Mouse (Mus musculus) hindbrain, embryonic 15.5 days (tissue): Measurements from ENCODE around the gene Wscd2. TPM values are rescaled to one million over a fixed set of nuclear protein-coding genes. Genes with fewer than 3 reads are reported as not detected.

Source experiments
- ATAC-seq: fragments of 200-750 bp; cut with Nextera tagmentation; 2 replicates; pipeline ENCODE4 v1.8.0; 2017; ENCODE audit warnings: low read depth, moderate number of reproducible peaks, moderate TSS enrichment; ENCODE audit not compliant: low FRiP score
- H3K27ac ChIP-seq: fragments of 300-500 bp; sonication (generic); replicated peaks from 2 replicates; pipeline ENCODE4 v1.5.1; 2015; ENCODE audit warnings: mild to moderate bottlenecking, inconsistent platforms
- H3K27me3 ChIP-seq: fragments of 300-500 bp; sonication (generic); 2 replicates; pipeline ENCODE4 v1.6.1; 2015; ENCODE audit warnings: control low read depth, inconsistent platforms
- H3K36me3 ChIP-seq: fragments of 300-500 bp; sonication (generic); 2 replicates; pipeline ENCODE4 v1.6.1; 2015; ENCODE audit warnings: control low read depth, inconsistent platforms
- H3K4me1 ChIP-seq: fragments of 300-500 bp; sonication (generic); replicated peaks from 2 replicates; pipeline ENCODE4 v1.6.1; 2015; ENCODE audit warnings: control low read depth, inconsistent platforms
- H3K4me2 ChIP-seq: fragments of 300-500 bp; sonication (generic); 2 replicates; pipeline ENCODE4 v1.6.1; 2015; ENCODE audit warnings: moderate library complexity, mild to moderate bottlenecking, inconsistent platforms
- H3K4me3 ChIP-seq: fragments of 300-500 bp; sonication (generic); 2 replicates; pipeline ENCODE4 v1.5.1; 2015; ENCODE audit warnings: mild to moderate bottlenecking, inconsistent platforms
- H3K9ac ChIP-seq: fragments of 300-500 bp; sonication (generic); 2 replicates; pipeline ENCODE4 v1.6.1; 2015; ENCODE audit warnings: inconsistent platforms
- H3K9me3 ChIP-seq: fragments of 300-500 bp; sonication (generic); 2 replicates; pipeline ENCODE4 v1.6.1; 2016; ENCODE audit warnings: control low read depth, inconsistent platforms
- WGBS: fragments of 180-500 bp; shearing (Covaris S2); methylation state at CpG from one replicate; pipeline ENCODE4 v1.1.7; 2015; 5-methylcytosine and 5-hydroxymethylcytosine counted together
- polyA plus RNA-seq: library from polyadenylated mRNA; unstranded; fragments of >200 nt; fragmentation: Nextera tagmentation; extraction: Ambion mirVana; gene quantifications from 2 replicates; pipeline ENCODE4 v1.2.1, GENCODE M21; 2015

Gene Wscd2
- polyA plus RNA-seq, 1 experiment from 2014 or later = 13.8 TPM

DNA sequence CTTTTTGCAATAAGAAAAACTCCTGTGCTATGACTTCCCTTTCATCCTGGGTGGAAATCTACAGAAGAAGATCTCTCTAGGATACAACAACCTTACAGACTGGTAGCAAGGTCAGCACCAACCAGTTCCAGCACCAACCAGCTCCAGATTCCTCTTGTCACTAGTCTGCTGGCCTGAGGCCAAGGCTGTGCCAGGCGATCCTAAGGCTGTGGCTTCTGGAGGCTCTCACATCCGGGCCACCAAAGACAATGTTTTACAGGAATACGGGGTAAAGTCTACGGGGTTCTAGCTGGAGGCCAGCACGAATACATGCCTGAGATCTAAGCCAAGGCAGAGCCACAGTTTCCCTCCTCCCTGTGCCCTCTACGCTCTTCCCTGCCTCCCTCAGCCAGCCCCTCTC is 25.4 kb upstream of the Wscd2 start:
- no peak for ATAC-seq
- peaks cover 50% of the 10 kb centered on the region for H3K4me1 ChIP-seq
- WGBS = 74% methylated on average over 6 of the region's 6 CpGs
- no peaks in the 10 kb centered on the region for H3K9me3 ChIP-seq
- H3K27me3 ChIP-seq = no peaks in the 10 kb centered on the region
- no peak overlapping the region for H3K4me3 ChIP-seq
- H3K9ac ChIP-seq = no peak overlapping the region
- no peaks in the 10 kb centered on the region for H3K36me3 ChIP-seq
- H3K4me2 ChIP-seq = no peak overlapping the region
- no peak overlapping the region for H3K27ac ChIP-seq

DNA sequence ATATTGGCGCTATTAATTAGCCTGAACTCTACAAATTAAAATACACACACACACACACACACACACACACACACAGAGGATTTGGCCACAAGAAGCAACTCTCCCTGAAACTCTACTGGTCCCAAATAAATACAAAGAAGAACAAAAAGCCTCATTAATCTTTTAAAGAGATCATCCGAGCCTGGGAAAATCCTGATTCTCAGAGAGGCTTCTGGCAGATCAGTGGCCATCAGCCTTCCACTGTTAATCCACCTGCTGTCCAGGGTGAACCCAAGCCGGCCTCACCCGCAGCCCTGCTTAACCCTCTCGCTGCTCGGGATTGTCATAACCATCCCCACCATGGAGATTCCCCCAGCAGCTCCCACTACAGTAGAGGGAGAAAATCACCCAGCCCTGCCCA is 23.6 kb upstream of the Wscd2 start:
- WGBS = 47% methylated on average over 6 of the region's 6 CpGs
- no peak overlapping the region for H3K27ac ChIP-seq
- H3K9me3 ChIP-seq = no peaks in the 10 kb centered on the region
- no peak overlapping the region for H3K4me2 ChIP-seq
- H3K4me3 ChIP-seq = no peak overlapping the region
- H3K36me3 ChIP-seq = no peaks in the 10 kb centered on the region
- no peaks in the 10 kb centered on the region for H3K27me3 ChIP-seq
- H3K4me1 ChIP-seq = peaks cover 38% of the 10 kb centered on the region
- no peak overlapping the region for H3K9ac ChIP-seq
- ATAC-seq = no peak

DNA sequence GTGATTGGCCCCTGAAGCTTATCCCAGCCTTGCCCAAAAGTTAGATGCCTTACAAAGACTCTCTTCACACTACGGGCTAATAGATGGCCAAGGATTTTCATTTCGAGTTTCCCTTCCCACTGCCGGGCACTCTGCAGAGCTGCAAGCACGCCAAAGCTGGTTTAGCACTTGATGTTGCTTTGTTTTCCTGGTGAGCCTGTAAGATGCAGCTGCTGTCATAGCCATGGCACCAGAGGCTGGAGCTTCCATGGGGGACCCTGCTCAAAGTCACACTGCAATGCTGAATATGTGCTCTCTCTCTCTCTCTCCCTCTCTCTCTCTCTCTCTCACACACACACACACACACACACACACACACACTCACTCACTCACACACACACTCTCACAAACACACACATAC is 23.1 kb upstream of the Wscd2 start:
- Histone ChIP-seq H3K4me3 (no peak overlapping the region), H3K4me2 (no peak overlapping the region), H3K36me3 (no peaks in the 10 kb centered on the region), H3K9me3 (no peaks in the 10 kb centered on the region), H3K27ac (no peak overlapping the region), H3K4me1 (peaks cover 32% of the 10 kb centered on the region), H3K9ac (no peak overlapping the region), H3K27me3 (no peaks in the 10 kb centered on the region)
- 26% methylated on average over 4 of the region's 4 CpGs for WGBS
- no peak for ATAC-seq

DNA sequence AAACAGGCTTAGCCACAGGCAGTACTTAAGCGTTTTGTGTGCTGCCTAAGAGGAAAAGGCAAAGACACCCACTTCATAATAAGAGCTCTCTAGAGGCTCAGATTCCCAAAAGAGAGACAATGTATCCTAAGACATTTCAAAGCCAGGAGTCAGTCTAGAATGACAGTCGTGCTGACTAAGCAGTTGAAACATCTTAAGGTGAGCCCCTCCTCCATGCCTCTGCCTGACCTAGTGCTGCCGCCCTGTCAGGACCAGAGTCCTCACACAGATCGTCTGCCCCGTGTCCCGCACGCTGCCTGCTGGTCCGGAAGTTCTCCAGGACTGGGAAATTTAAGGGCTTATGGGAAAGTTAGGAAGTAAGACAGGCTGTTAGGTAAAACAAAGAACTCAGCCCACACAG is 22.4 kb upstream of the Wscd2 start:
- Histone ChIP-seq H3K27ac (no peak overlapping the region), H3K9ac (no peak overlapping the region), H3K27me3 (no peaks in the 10 kb centered on the region), H3K4me2 (no peak overlapping the region), H3K9me3 (no peaks in the 10 kb centered on the region), H3K4me1 (peaks cover 26% of the 10 kb centered on the region), H3K36me3 (no peaks in the 10 kb centered on the region), H3K4me3 (no peak overlapping the region)
- no peak for ATAC-seq
- 2% methylated on average over 8 of the region's 8 CpGs for WGBS

DNA sequence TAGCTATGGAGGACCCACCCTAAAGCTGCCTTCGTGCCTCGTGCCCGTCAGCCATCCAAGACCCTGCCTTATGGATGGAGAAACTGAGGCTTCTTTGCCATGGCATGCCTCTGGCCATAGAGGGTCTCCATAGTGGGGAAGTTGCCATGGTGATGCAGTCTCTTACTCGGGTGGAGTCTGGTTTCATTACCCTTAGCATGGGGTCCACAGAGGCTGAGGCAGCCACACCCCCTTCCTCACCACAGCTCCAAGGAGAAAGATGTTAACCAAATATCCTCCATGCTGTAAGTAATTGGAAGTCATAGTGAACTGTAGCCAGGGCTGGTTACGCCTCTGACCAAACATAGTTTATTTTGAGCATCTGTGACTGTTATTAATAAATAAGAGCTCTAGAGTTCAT is 21.5 kb upstream of the Wscd2 start:
- H3K36me3 ChIP-seq = no peaks in the 10 kb centered on the region
- no peak overlapping the region for H3K27ac ChIP-seq
- 66% methylated on average over 5 of the region's 5 CpGs for WGBS
- H3K27me3 ChIP-seq = no peaks in the 10 kb centered on the region
- peaks cover 26% of the 10 kb centered on the region for H3K4me1 ChIP-seq
- no peak overlapping the region for H3K4me3 ChIP-seq
- no peak for ATAC-seq
- H3K9me3 ChIP-seq = no peaks in the 10 kb centered on the region
- H3K4me2 ChIP-seq = no peak overlapping the region
- no peak overlapping the region for H3K9ac ChIP-seq

DNA sequence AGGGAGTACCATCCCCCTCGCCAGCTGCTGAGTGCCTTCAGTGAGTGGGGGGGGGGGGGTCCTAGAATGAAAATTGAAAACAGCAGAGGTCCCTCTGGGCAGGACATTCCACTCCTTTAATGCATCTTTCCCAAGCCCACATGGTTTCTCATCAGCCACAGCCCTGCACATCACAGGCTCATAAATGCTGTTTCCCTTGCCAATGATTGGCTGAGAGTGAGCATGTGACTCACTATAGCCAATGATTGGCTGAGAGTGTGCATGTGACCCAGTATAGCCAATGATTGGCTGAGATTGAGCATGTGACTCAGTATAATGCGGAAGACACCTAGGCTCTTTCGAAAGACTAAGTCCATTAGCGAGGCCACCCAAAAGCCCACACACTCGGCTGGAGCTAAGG is 20.9 kb upstream of the Wscd2 start:
- Histone ChIP-seq H3K4me2 (no peak overlapping the region), H3K4me1 (peaks cover 26% of the 10 kb centered on the region), H3K4me3 (no peak overlapping the region), H3K36me3 (no peaks in the 10 kb centered on the region), H3K9me3 (no peaks in the 10 kb centered on the region), H3K27me3 (no peaks in the 10 kb centered on the region), H3K9ac (no peak overlapping the region), H3K27ac (no peak overlapping the region)
- WGBS = 92% methylated on average over 5 of the region's 5 CpGs
- ATAC-seq = no peak

DNA sequence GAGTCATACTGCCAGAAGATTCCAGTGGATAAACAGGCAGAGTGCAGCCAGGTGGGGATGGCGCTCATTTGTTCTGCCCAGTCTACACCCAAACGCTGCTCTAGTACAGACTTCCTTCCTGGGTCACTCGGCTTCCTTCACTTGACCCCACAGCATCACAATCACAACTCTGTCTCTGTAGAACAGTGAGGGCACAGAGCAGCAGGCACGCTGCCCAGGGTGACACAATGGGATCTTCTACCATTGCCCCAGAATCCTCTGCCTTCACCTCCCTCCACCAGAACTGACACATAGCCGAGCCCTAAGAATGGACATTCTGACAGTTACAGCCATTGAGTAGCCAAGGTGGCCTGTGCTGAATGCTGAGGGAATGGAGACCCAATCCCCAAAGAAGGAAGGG is 20.3 kb upstream of the Wscd2 start:
- H3K27me3 ChIP-seq = no peaks in the 10 kb centered on the region
- no peaks in the 10 kb centered on the region for H3K36me3 ChIP-seq
- H3K4me1 ChIP-seq = peaks cover 26% of the 10 kb centered on the region
- no peak overlapping the region for H3K27ac ChIP-seq
- 85% methylated on average over 5 of the region's 5 CpGs for WGBS
- H3K9ac ChIP-seq = no peak overlapping the region
- ATAC-seq = no peak; the same call in 1 of the 2 replicates
- no peak overlapping the region for H3K4me2 ChIP-seq
- no peak overlapping the region for H3K4me3 ChIP-seq
- H3K9me3 ChIP-seq = no peaks in the 10 kb centered on the region

DNA sequence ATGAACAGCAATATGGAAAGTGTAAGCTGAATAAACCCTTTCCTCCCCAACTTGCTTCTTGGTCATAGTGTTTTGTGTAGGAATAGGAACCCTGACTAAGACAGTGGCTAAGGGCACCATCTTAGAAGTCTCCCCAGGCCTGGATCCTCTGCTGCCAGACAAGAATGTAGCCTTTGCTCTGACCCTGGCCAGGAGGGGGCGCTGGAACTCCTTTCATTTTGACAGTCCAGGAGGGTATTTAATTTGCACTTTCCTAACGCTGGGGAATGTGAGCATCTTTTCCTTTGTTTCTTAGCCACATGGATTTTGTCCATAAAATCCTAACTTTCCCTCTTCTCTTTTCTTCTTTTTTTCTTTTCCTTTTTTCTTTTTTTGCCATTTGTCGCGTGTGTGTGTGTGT is 18.7 kb upstream of the Wscd2 start:
- Histone ChIP-seq H3K36me3 (no peaks in the 10 kb centered on the region), H3K9ac (no peak overlapping the region), H3K9me3 (no peaks in the 10 kb centered on the region), H3K4me3 (no peak overlapping the region), H3K4me2 (no peak overlapping the region), H3K4me1 (peaks cover 26% of the 10 kb centered on the region), H3K27me3 (no peaks in the 10 kb centered on the region), H3K27ac (no peak overlapping the region)
- WGBS = 50% methylated on average over 4 of the region's 4 CpGs
- no peak for ATAC-seq

DNA sequence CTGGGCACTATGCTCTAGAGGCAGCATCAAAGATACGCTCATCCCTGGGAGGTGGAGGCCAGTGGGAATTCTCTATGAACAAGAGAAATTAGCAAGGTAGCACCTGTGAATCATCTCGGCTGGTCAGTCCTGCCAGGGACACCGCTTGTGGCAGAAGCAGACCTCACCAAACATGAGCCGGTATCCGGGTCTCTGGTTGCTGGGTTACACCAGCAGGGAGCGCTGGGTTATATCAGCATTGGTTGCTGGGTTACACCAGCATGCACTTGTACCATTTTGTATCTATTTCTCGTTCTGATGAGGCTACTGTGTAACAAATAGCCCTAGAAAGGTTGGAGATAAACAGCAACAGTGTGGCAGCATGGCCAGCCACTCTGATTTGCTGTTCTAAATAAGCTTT is 17.8 kb upstream of the Wscd2 start:
- ATAC-seq = no peak
- H3K36me3 ChIP-seq = no peaks in the 10 kb centered on the region
- no peak overlapping the region for H3K9ac ChIP-seq
- H3K4me1 ChIP-seq = peaks cover 17% of the 10 kb centered on the region
- H3K9me3 ChIP-seq = no peaks in the 10 kb centered on the region
- WGBS = 50% methylated on average over 7 of the region's 7 CpGs
- no peak overlapping the region for H3K4me2 ChIP-seq
- H3K4me3 ChIP-seq = no peak overlapping the region
- H3K27ac ChIP-seq = no peak overlapping the region
- H3K27me3 ChIP-seq = no peaks in the 10 kb centered on the region

DNA sequence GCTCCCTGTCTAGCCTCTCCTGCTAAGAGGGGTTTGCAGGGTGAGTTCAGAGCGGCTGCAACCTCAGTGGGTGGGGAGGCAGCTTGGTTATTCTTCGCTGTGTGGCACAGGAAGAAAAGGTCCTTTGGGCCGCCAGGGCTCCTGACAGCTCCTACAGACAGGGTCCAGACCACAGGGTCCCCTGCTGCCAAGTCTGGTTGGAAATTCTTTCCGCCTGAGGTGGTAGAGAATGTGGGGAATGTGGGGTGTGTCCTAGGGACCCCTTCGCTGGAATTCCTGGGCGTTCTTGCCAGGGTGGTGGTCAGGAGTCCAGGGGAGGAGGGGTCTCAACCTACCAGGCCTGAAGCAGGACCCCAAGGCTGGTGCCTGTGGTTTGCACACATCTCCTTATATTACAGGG is 13.3 kb upstream of the Wscd2 start:
- Histone ChIP-seq H3K36me3 (no peaks in the 10 kb centered on the region), H3K9me3 (no peaks in the 10 kb centered on the region), H3K4me1 (no peaks in the 10 kb centered on the region), H3K4me2 (no peak overlapping the region), H3K9ac (no peak overlapping the region), H3K27me3 (no peaks in the 10 kb centered on the region), H3K27ac (no peak overlapping the region), H3K4me3 (no peak overlapping the region)
- 40% methylated on average over 6 of the region's 6 CpGs for WGBS
- no peak for ATAC-seq

DNA sequence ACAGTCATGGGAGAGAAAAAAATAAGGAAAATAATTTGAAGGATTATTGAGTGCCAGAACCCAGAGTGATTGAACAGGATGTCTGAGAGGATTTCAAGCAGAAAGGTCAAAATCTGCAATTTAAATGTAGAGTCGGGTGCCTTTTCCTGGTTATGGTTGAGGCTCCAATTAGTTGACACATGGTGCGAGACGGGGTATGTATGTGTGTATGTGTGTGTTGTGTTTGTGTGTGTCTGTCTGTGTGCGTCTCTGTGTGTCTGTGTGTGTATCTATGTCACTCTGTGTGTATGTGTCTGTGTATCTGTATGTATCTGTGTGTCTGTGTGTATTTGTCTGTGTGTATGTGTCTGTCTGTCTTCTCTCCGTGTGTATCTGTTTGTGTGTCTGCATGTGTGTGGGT is 11.1 kb upstream of the Wscd2 start:
- no peaks in the 10 kb centered on the region for H3K27me3 ChIP-seq
- H3K9me3 ChIP-seq = no peaks in the 10 kb centered on the region
- no peaks in the 10 kb centered on the region for H3K4me1 ChIP-seq
- H3K4me3 ChIP-seq = no peak overlapping the region
- no peak overlapping the region for H3K4me2 ChIP-seq
- H3K9ac ChIP-seq = no peak overlapping the region
- H3K36me3 ChIP-seq = no peaks in the 10 kb centered on the region
- no peak for ATAC-seq
- H3K27ac ChIP-seq = no peak overlapping the region
- WGBS = 44% methylated on average over 5 of the region's 5 CpGs

DNA sequence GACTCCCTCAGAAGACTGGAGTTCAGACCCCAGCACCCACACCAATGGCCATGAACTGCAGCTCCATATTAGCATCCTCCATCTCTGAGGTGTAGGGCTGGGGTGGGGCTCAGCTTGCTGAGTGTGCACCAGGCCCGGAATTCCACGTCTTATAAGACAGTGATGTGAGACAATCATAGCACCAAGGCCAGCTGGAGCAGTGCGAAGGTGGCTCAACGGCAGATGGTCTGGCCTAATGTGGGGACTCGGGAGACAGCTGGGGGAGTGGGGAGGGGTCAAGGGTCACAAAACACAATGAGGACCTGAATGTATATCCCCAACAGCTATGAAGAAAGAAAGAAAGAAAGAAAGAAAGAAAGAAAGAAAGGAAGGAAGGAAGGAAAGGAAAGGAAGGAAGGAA is 9.7 kb upstream of the Wscd2 start:
- Histone ChIP-seq H3K4me3 (no peak overlapping the region), H3K27ac (no peak overlapping the region), H3K9me3 (no peaks in the 10 kb centered on the region), H3K9ac (no peak overlapping the region), H3K4me2 (no peak overlapping the region), H3K36me3 (no peaks in the 10 kb centered on the region), H3K4me1 (no peaks in the 10 kb centered on the region), H3K27me3 (no peaks in the 10 kb centered on the region)
- 49% methylated on average over 5 of the region's 5 CpGs for WGBS
- ATAC-seq = no peak

DNA sequence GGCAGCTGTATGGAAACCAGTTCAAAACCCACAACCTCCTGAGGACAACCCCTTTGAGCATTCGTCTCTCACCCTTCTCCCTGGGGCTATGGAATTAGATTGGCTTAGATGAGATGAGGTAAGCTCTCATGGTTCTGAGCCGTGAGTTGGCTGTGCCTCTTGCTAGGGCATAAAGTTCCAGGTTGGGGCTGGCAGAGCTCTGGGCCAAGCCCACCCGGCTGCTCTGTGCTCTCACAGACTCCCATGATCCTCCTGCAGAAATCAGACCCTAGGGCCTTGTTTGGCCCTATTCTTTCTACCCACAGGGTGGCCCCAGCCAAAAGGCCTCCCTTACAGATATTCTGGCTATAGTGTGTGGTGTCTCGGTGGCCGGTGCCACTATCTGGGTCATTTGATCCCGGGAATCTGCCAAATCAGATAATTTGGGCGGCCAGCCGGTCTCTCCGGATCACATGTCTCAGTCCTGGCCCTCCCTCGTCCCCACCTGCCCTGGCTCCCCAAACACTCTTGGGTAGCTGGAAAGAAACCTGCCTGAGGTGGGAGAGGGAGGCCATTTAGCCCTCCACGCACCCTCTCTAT is 4.5 kb upstream of the Wscd2 start:
- no peak overlapping the region for H3K4me3 ChIP-seq
- no peaks in the 10 kb centered on the region for H3K9me3 ChIP-seq
- ATAC-seq = no peak
- H3K36me3 ChIP-seq = no peaks in the 10 kb centered on the region
- WGBS = 81% methylated on average over 11 of the region's 11 CpGs
- no peaks in the 10 kb centered on the region for H3K27me3 ChIP-seq
- peaks cover 5% of the 10 kb centered on the region; the same call in 1 of the 2 replicates for H3K4me1 ChIP-seq
- H3K4me2 ChIP-seq = no peak overlapping the region
- H3K27ac ChIP-seq = no peak overlapping the region
- H3K9ac ChIP-seq = no peak overlapping the region
